In genomic region chr14:55589771-55590448, GRCm38 (mm10) we compare ENCODE assay signal across 8 mouse cellular contexts. TPM values are rescaled to one million over a fixed set of nuclear protein-coding genes. Genes with fewer than 3 reads are reported as not detected.
DNase-seq lines count a peak whose midpoint lies in the region; ATAC-seq and TF ChIP-seq lines count a peak whose summit lies in the region.

No protein-coding gene starts in this region.

- peaks cover under 1% of the 10 kb centered on the region; the same call in 1 of the 2 replicates for H3K27me3 ChIP-seq in lung, embryonic 15.5 days
- H3K27me3 ChIP-seq in embryonic facial prominence, embryonic 12.5 days: 0 out of 2 replicates have a peak, but pooled peaks cover 2% of the 10 kb centered on the region
- no peaks in the 10 kb centered on the region for H3K27me3 ChIP-seq in intestine, postnatal 0 days (replicated peaks; ENCODE audit: control insufficient read depth, insufficient read depth, low read length)
- no peaks in the 10 kb centered on the region for H3K27me3 ChIP-seq in splenic B cell, adult 2 months (ENCODE audit: control insufficient read depth, insufficient read depth, low read length, poor library complexity, severe bottlenecking)

- H3K4me1 ChIP-seq in lung, embryonic 15.5 days: peaks cover 26% of the 10 kb centered on the region
- peaks cover 24% of the 10 kb centered on the region for H3K4me1 ChIP-seq in embryonic facial prominence, embryonic 12.5 days
- peaks cover 6% of the 10 kb centered on the region; the same call in 1 of the 2 replicates for H3K4me1 ChIP-seq in intestine, postnatal 0 days (replicated peaks; ENCODE audit: control insufficient read depth, insufficient read depth, low read length)

- peak overlapping the region; percentile 93 for H3K4me2 ChIP-seq in lung, embryonic 15.5 days
- H3K4me2 ChIP-seq in embryonic facial prominence, embryonic 12.5 days (replicated peaks): peak overlapping the region; percentile 88
- peak overlapping the region; percentile 90 for H3K4me2 ChIP-seq in intestine, postnatal 0 days (replicated peaks; ENCODE audit: low read depth)

- H3K9ac ChIP-seq in lung, embryonic 15.5 days: peak overlapping the region; percentile 66
- peak overlapping the region; percentile 73; the same call in 1 of the 2 replicates for H3K9ac ChIP-seq in embryonic facial prominence, embryonic 12.5 days
- H3K9ac ChIP-seq in intestine, postnatal 0 days (ENCODE audit: low read depth, low read length): peak overlapping the region; percentile 67

- no peaks in the 10 kb centered on the region for H3K9me3 ChIP-seq in lung, embryonic 15.5 days
- no peaks in the 10 kb centered on the region for H3K9me3 ChIP-seq in embryonic facial prominence, embryonic 12.5 days
- no peaks in the 10 kb centered on the region for H3K9me3 ChIP-seq in intestine, postnatal 0 days (ENCODE audit: control insufficient read depth)

- peaks cover 13% of the 10 kb centered on the region for H3K36me3 ChIP-seq in lung, embryonic 15.5 days
- H3K36me3 ChIP-seq in embryonic facial prominence, embryonic 12.5 days: peaks cover 17% of the 10 kb centered on the region
- H3K36me3 ChIP-seq in intestine, postnatal 0 days (ENCODE audit: control insufficient read depth, insufficient read depth): peaks cover 30% of the 10 kb centered on the region
- H3K36me3 ChIP-seq in splenic B cell, adult 2 months (ENCODE audit: control insufficient read depth, insufficient read depth, low read length, poor library complexity, severe bottlenecking): peaks cover 3% of the 10 kb centered on the region; the same call in 1 of the 2 replicates

- ATAC-seq in lung, embryonic 15.5 days (ENCODE audit: borderline replicate concordance, extremely low read depth, low FRiP score, low TSS enrichment): no peak
- no peak for ATAC-seq in embryonic facial prominence, embryonic 12.5 days (ENCODE audit: insufficient number of reproducible peaks, insufficient read depth, low FRiP score, low TSS enrichment)
- no peak for ATAC-seq in intestine, postnatal 0 days
- ATAC-seq in monocyte, adult 5-6 weeks (replicated peaks; ENCODE audit: insufficient number of reproducible peaks, low FRiP score, low TSS enrichment, poor library complexity, severe bottlenecking): no peak

- 78% methylated on average over 11 of the region's 11 CpGs for WGBS in lung, embryonic 15.5 days
- WGBS in embryonic facial prominence, embryonic 12.5 days: 83% methylated on average over 11 of the region's 11 CpGs
- 65% methylated on average over 11 of the region's 11 CpGs for WGBS in intestine, postnatal 0 days

- peak overlapping the region; percentile 84 for H3K4me3 ChIP-seq in lung, embryonic 15.5 days
- H3K4me3 ChIP-seq in embryonic facial prominence, embryonic 12.5 days: peak overlapping the region; percentile 71
- H3K4me3 ChIP-seq in intestine, postnatal 0 days (ENCODE audit: low read depth, low read length): peak overlapping the region; percentile 94

- peak overlapping the region; percentile 99; the same call in 1 of the 2 replicates for H3K27ac ChIP-seq in lung, embryonic 15.5 days
- H3K27ac ChIP-seq in embryonic facial prominence, embryonic 12.5 days: peak overlapping the region; percentile 97; the same call in 1 of the 2 replicates
- H3K27ac ChIP-seq in intestine, postnatal 0 days (ENCODE audit: low read depth, low read length): peak overlapping the region; percentile 90

- no peak for DNase-seq in lung, postnatal 10 days
- DNase-seq in splenic B cell, adult 2 months (ENCODE audit: low read depth, low spot score): peak; percentile 69
- DNase-seq in left cerebral cortex, postnatal 36 days (ENCODE audit: low spot score in 2 of 2): no peak
- no peak for DNase-seq in left cerebral cortex, adult 9 months (ENCODE audit: low spot score in 2 of 2)

- TF ChIP-seq CTCF in intestine, postnatal 0 days (IDR thresholded peaks at IDR 0.05; ENCODE audit: low read depth): no peak

- intact Hi-C loops in left cerebral cortex, postnatal 36 days (cut with DNase I): loop anchor here (2.0 kb wide), 1 partner anchor 29 kb away; the partner anchor contains the start of genes A730061H03Rik and Dcaf11

RNA-seq across cellular contexts. Expression of gene Psme2, which starts 1.0 kb away (rescaled TPM):
- 234 and 238 TPM in 2 replicates for polyA plus RNA-seq in lung, embryonic 15.5 days (2015; fragmentation: Nextera tagmentation; extraction: Ambion mirVana)
- polyA plus RNA-seq in embryonic facial prominence, embryonic 12.5 days (2016; fragmentation: Nextera tagmentation; extraction: Ambion mirVana): 247 and 255 TPM in 2 replicates
- 481 and 514 TPM in 2 replicates for polyA plus RNA-seq in intestine, postnatal 0 days (2015; fragmentation: Nextera tagmentation; extraction: Ambion mirVana)
- 275 to 334 TPM (median 300 TPM) in 3 replicates for total RNA-seq in monocyte, adult 5-6 weeks (2017)
- 10 to 100 TPM; 42.3 to 45.4 TPM for total RNA-seq in left cerebral cortex, postnatal 36 days (2021)

RNA-seq across cellular contexts. Expression of gene Rnf31, which starts 1.6 kb away (rescaled TPM):
- polyA plus RNA-seq in lung, embryonic 15.5 days (2015; fragmentation: Nextera tagmentation; extraction: Ambion mirVana): 14.5 and 16.0 TPM in 2 replicates
- polyA plus RNA-seq in embryonic facial prominence, embryonic 12.5 days (2016; fragmentation: Nextera tagmentation; extraction: Ambion mirVana): 20.6 and 25.4 TPM in 2 replicates
- 18.2 and 24.0 TPM in 2 replicates for polyA plus RNA-seq in intestine, postnatal 0 days (2015; fragmentation: Nextera tagmentation; extraction: Ambion mirVana)
- 25.1 to 38.5 TPM (median 38.4 TPM) in 3 replicates for total RNA-seq in monocyte, adult 5-6 weeks (2017)
- total RNA-seq in left cerebral cortex, postnatal 36 days (2021): 10 to 100 TPM; 30.4 to 33.5 TPM

RNA-seq across cellular contexts. Expression of gene Emc9, which starts 4.8 kb away (rescaled TPM):
- 4.1 and 5.1 TPM in 2 replicates for polyA plus RNA-seq in lung, embryonic 15.5 days (2015; fragmentation: Nextera tagmentation; extraction: Ambion mirVana)
- polyA plus RNA-seq in embryonic facial prominence, embryonic 12.5 days (2016; fragmentation: Nextera tagmentation; extraction: Ambion mirVana): 4.6 and 4.9 TPM in 2 replicates
- polyA plus RNA-seq in intestine, postnatal 0 days (2015; fragmentation: Nextera tagmentation; extraction: Ambion mirVana): 21.6 TPM in 2 replicates
- total RNA-seq in monocyte, adult 5-6 weeks (2017): 10.5 to 13.0 TPM (median 12.1 TPM) in 3 replicates
- 10 to 100 TPM; 49.0 to 52.7 TPM for total RNA-seq in left cerebral cortex, postnatal 36 days (2021)

RNA-seq across cellular contexts. Expression of gene Psme1, which starts 12.0 kb away (rescaled TPM):
- 168 and 171 TPM in 2 replicates for polyA plus RNA-seq in lung, embryonic 15.5 days (2015; fragmentation: Nextera tagmentation; extraction: Ambion mirVana)
- 131 and 143 TPM in 2 replicates for polyA plus RNA-seq in embryonic facial prominence, embryonic 12.5 days (2016; fragmentation: Nextera tagmentation; extraction: Ambion mirVana)
- 283 and 287 TPM in 2 replicates for polyA plus RNA-seq in intestine, postnatal 0 days (2015; fragmentation: Nextera tagmentation; extraction: Ambion mirVana)
- total RNA-seq in monocyte, adult 5-6 weeks (2017): 318 to 422 TPM (median 336 TPM) in 3 replicates
- 10 to 100 TPM; 41.9 to 50.1 TPM for total RNA-seq in left cerebral cortex, postnatal 36 days (2021)

RNA-seq across cellular contexts. Expression of gene Irf9, which starts 13.5 kb away (rescaled TPM):
- 12.5 and 14.4 TPM in 2 replicates for polyA plus RNA-seq in lung, embryonic 15.5 days (2015; fragmentation: Nextera tagmentation; extraction: Ambion mirVana)
- 9.5 and 10.6 TPM in 2 replicates for polyA plus RNA-seq in embryonic facial prominence, embryonic 12.5 days (2016; fragmentation: Nextera tagmentation; extraction: Ambion mirVana)
- polyA plus RNA-seq in intestine, postnatal 0 days (2015; fragmentation: Nextera tagmentation; extraction: Ambion mirVana): 44.7 and 46.9 TPM in 2 replicates
- 76.6 to 92.0 TPM (median 77.4 TPM) in 3 replicates for total RNA-seq in monocyte, adult 5-6 weeks (2017)
- total RNA-seq in left cerebral cortex, postnatal 36 days (2021): 10 to 100 TPM in 1 of 2 experiments, 1 to 10 TPM in 1; 9.1 to 11.6 TPM
